Mouse (Mus musculus): Measurements from ENCODE around the gene Psmb3.

- no peak for TF ChIP-seq CTCF (IDR thresholded peaks at IDR 0.05; ENCODE audit: insufficient read depth, low read length)
- no peak for TF ChIP-seq POLR2A (IDR thresholded peaks at IDR 0.05; ENCODE audit: borderline replicate concordance, extremely low read depth, low read depth, low read length)
Observed at GRCm38 (mm10) chr11:97663528-97664338, 39.5 kb upstream of the Psmb3 start.

All from lung, adult 2 months (tissue).